Mouse (Mus musculus) adrenal gland, postnatal 36 days (tissue): ENCODE data around the gene Olfr830. TPM values are rescaled to one million over a fixed set of nuclear protein-coding genes. Genes with fewer than 3 reads are reported as not detected.
"Not testable (repeated sequence)": the region's sequence is repeated elsewhere in the genome, so short reads cannot be mapped to it uniquely, and the experiment has no call there.

Source experiments
- DNase-seq, 2 experiments: peaks; one replicate each; pipeline ENCODE4 v3.0.0; 2021; ENCODE audit warnings: mixed read lengths in 1 of 2
- long read RNA-seq, 2 experiments: library from polyadenylated mRNA; stranded (forward); transcript quantifications; one replicate each; pipeline ENCODE4 v2.0.0; 2021; ENCODE audit warnings: borderline sequencing depth in 2 of 2
- total RNA-seq, 2 experiments: library from RNA; stranded (reverse); gene quantifications; 2 replicates each; pipeline ENCODE4 v1.2.3; 2021

The Olfr830 gene
- not detected for total RNA-seq
- long read RNA-seq, experiment 1: 0 reads
- long read RNA-seq, experiment 2: 0 reads

DNA sequence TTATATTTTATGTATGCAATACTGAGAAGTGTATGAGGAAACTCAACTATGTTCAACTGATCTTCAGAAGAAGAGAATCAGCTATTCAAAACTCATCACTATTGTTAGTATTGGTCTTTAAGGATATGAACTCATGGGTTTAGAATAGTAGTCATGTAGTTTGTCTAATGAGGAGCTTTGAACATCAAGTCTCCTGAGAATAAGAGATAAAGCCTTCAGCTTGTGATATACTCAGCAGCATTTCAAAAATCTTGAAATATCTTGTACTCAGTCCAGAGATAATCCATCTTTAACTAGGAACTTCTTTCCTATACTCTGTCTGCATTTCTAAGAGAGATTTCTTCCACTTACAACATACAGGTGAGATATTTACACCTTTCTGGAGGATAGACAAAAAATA lies at the start of gene Olfr830:
Gene Olfr830 (plus strand): TSS at position 301 of the 400 bp plus-strand sequence.
- DNase-seq: no peak

DNA sequence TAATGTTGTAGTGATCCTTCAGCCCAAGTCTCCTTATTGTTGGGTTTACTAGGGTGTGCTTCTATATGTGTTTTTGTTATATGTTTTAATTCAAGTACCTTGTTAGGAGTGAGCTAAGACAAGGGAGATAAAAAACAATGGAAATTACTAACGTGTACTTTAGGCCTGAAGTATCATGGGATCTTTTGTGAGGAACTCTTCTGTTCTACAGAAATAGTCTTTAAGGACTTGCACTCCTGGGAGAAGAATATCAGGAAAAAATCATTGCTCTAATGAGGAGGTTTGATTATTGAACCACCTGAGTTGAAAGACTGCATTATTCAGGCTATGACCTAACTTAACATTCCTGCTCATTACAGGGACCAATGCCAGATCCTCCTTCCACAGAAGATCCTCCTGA lies 19.9 kb upstream of the Olfr830 start, which contains the start of gene Olfr829:
Gene Olfr829 (plus strand): TSS at position 301 of the 400 bp plus-strand sequence.
- DNase-seq: no peak

DNA sequence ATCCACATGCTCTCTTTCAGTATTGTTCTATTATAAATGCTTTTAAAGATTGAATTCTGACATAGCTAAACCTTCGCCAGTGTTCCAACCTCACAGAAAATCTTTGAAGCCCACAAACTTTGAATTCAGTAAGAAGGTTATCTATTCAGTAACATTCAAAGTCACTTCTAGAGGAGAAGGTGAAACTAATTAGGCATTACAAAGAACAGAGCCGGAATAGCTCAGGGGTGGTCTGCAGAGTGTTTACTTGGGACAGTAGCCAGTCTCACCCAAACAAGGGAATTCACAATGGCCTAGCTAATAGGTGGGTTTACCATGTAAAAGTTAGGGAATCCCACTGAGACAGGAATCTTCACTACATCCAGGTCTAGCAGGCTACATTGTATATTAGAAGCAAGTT lies 33.2 kb downstream of the Olfr830 start:
- not testable (repeated sequence) for DNase-seq

DNA sequence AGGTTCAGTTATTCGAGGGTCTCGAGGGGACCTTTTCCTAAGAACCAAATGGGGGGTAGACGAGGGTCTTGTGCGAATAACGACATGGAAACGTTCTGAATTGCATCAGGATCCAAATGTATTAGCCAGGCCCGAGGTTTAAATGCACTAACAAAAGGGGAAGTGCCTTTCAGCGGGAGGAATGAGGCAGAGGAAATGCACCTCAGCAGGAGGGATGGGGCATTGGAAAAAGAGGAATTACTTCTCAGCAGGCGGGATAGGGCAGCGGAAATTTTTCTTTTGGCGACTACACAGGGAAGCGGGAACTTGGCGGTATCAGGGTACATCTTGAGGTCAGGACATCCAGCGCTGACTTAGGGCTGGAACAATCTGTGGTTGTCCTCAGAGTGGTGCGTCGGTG lies 53.4 kb downstream of the Olfr830 start:
- DNase-seq: not testable (repeated sequence)

Other genes starting within 250 kb of the Olfr830 start
- gene Muc16, start 200.2 kb upstream of the Olfr830 start, total RNA-seq: 1 to 10 TPM; 2.6 to 3.2 TPM
- not detected for gene Olfr24, start 110.7 kb upstream of the Olfr830 start, total RNA-seq
- not detected for gene Olfr828, start 55.2 kb upstream of the Olfr830 start, total RNA-seq
- not detected for gene Olfr829, start 19.8 kb upstream of the Olfr830 start, total RNA-seq
- gene Olfr832, start 62.4 kb downstream of the Olfr830 start, total RNA-seq: not detected
- gene Olfr834, start 113.3 kb downstream of the Olfr830 start, total RNA-seq: not detected
- gene Olfr835, start 158.0 kb downstream of the Olfr830 start, total RNA-seq: not detected
- not detected for gene Olfr836, start 245.7 kb downstream of the Olfr830 start, total RNA-seq